Mouse (Mus musculus) mature B cell (primary cell): ENCODE data around the gene Ippk.

Experiments
- in situ Hi-C: fragments of 300-500 bp; cut with MboI; formaldehyde crosslinking; loops from 2 replicates; pipeline ENCODE4 v1.14.3; 2019

Ippk gene

DNA sequence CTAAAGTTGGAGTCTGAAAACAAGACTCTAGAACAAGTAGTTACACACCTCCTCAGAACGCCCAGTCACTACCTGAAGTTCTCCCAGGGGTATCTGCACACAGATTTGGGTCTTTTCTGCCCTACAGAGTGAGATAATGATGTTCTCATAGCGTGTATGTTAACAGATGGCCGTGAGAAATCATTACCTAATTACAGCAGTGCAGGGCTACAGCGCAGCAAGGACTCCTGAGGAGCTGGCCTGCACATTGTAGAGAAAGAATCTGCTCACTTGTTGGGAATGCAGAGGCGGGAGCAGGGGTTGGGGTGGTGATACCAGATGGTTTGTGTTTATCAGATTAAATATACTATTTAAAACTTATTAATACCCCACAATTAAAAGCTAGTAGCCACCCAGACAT is 59.5 kb downstream of the Ippk start:
- in situ Hi-C loops = no loop called here

DNA sequence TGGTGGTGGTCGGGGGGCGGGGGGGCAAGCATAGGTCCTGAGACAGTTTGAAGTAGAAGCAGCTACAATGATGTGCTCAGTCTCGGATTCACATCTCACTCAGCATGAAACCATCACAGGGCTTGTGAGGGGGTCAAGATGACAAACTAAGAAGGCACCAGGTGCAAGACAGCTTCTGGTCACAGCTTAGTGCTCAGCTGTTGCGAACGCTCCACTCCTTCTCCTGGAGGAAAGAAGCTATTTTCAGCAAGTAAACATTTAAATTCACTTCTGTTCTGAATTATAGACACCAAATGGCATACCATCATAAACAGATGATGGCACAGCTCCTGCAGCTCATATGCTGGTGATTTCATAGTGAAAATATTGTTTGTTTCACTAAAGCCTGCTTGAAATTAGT is 64.3 kb downstream of the Ippk start:
- in situ Hi-C loops = no loop called here

DNA sequence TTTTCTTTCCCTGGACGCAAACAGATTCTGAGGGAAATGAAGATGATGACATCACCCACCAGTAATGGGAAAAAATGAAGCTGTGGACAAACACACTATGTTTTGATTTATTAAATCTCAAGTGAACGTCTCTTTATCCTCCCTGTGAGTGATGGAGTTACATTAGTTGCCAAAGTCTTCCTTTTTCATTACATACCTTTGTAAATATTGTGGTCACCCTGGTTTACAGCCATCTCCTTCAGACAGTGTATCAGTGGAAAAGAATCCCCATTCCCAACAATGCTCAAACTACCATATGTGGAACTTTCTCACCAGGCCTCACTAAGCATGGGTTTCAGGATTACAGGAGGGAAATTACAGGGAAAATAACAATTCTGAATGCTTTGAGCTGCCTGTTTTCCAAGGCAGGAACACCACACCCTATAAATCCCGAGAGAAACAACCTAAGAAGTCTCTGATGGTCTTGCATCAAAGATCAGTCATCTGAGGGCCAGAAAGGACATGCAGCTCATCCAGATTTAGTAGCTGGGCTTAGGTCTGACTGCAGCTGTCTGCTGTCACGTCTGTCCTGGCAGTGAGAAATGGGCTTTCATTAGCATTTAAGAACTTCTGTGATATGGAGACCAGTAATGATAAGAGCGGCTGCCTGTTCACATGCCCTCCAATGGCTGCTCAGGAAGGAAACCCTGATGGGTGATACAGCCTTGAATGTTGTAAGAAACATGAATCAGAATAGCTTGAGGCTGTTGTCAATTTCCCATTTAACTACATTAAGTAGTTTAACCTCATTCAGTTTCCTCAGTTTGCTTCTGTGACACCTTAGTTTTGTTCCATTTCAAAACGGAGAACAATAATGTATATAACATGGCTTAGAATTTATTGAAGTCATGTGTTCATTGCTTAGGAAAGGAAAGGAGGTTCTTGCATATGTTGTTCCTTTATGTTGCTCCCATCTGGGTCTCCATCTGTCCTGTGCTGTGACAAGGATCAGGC is 71.6 kb downstream of the Ippk start, which contains the start of gene Tes3-ps:
Gene Tes3-ps, plus strand, starts transcription at position 943 of the 993 bp plus-strand sequence.
- in situ Hi-C loops = no loop called here

- in situ Hi-C loops = no loop called here
Observed at GRCm38 (mm10) chr13:49504510-49504909, 83.5 kb downstream of the Ippk start, which contains the start of gene Ecm2. TSS of gene Ecm2 (plus strand) at chr13:49504810.

DNA sequence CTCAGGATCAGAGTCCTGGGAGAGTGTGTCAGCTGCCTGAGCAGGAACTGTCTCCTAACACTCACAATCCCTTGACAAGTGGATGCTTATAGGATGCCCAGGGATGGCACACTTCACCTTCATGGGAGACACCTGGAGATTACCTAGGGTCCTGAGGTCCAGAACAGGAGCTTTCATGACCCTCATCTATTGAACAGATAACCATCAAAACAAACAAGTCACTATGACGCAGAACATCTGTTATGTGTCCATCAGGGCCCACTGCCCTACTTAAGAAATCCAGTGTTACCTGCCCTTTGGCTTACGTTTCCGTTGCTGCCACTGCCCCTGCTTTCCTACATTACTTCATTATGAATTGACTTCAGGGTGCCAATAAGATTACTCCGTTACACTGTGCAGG is 84.7 kb downstream of the Ippk start:
- in situ Hi-C loops = no loop called here

GRCm38 (mm10) chr13:49507176-49507575 is 86.1 kb downstream of the Ippk start:
- in situ Hi-C loops = no loop called here
